Mouse (Mus musculus): ENCODE measurements around the gene Fnbp1. TPM values are rescaled to one million over a fixed set of nuclear protein-coding genes. Genes with fewer than 3 reads are reported as not detected.

The Fnbp1 gene
- polyA plus RNA-seq, 1 experiment from 2014 or later: 13.9 TPM

GRCm38 (mm10) chr2:31096119-31096518 lies 45.7 kb downstream of the Fnbp1 start:
- Histone ChIP-seq H3K9me3 (ENCODE audit: control insufficient read depth, low read length) (no peaks in the 10 kb centered on the region), H3K27ac (replicated peaks; ENCODE audit: low read depth, low read length) (no peak overlapping the region), H3K4me3 (ENCODE audit: low read depth, low read length) (no peak overlapping the region), H3K36me3 (ENCODE audit: control insufficient read depth, insufficient read depth, low read length) (no peaks in the 10 kb centered on the region; the same call in 1 of the 2 replicates), H3K27me3 (ENCODE audit: control insufficient read depth, insufficient read depth, low read length) (no peaks in the 10 kb centered on the region), H3K9ac (ENCODE audit: low read length) (no peak overlapping the region), H3K4me1 (ENCODE audit: control insufficient read depth, insufficient read depth, low read length) (no peaks in the 10 kb centered on the region), H3K4me2 (ENCODE audit: low read depth, severe bottlenecking) (no peak overlapping the region)
- ATAC-seq (ENCODE audit: insufficient number of reproducible peaks, low FRiP score, low TSS enrichment, low read depth): no peak
- no peak for DNase-seq (ENCODE audit: low spot score)
- 64% methylated on average over 15 of the region's 15 CpGs for WGBS

- DNase-seq (ENCODE audit: low spot score) (no peak), ATAC-seq (ENCODE audit: insufficient number of reproducible peaks, low FRiP score, low TSS enrichment, low read depth) (no peak)
- Histone ChIP-seq H3K9me3 (ENCODE audit: control insufficient read depth, low read length) (no peaks in the 10 kb centered on the region), H3K36me3 (ENCODE audit: control insufficient read depth, insufficient read depth, low read length) (no peaks in the 10 kb centered on the region; the same call in 1 of the 2 replicates), H3K27ac (replicated peaks; ENCODE audit: low read depth, low read length) (no peak overlapping the region), H3K9ac (ENCODE audit: low read length) (no peak overlapping the region), H3K4me2 (ENCODE audit: low read depth, severe bottlenecking) (no peak overlapping the region), H3K27me3 (ENCODE audit: control insufficient read depth, insufficient read depth, low read length) (no peaks in the 10 kb centered on the region), H3K4me1 (ENCODE audit: control insufficient read depth, insufficient read depth, low read length) (no peaks in the 10 kb centered on the region), H3K4me3 (ENCODE audit: low read depth, low read length) (no peak overlapping the region)
- WGBS: 57% methylated on average over 5 of the region's 5 CpGs
These were observed 47.2 kb downstream of the Fnbp1 start for GRCm38 (mm10) chr2:31094565-31094964.

- DNase-seq (ENCODE audit: low spot score): no peak
- Histone ChIP-seq H3K27me3 (ENCODE audit: control insufficient read depth, insufficient read depth, low read length) (no peaks in the 10 kb centered on the region), H3K27ac (replicated peaks; ENCODE audit: low read depth, low read length) (no peak overlapping the region), H3K36me3 (ENCODE audit: control insufficient read depth, insufficient read depth, low read length) (no peaks in the 10 kb centered on the region; the same call in 1 of the 2 replicates), H3K4me1 (ENCODE audit: control insufficient read depth, insufficient read depth, low read length) (peaks cover 6% of the 10 kb centered on the region), H3K4me2 (ENCODE audit: low read depth, severe bottlenecking) (no peak overlapping the region), H3K9me3 (ENCODE audit: control insufficient read depth, low read length) (no peaks in the 10 kb centered on the region), H3K4me3 (ENCODE audit: low read depth, low read length) (no peak overlapping the region), H3K9ac (ENCODE audit: low read length) (no peak overlapping the region)
- 94% methylated on average over 3 of the region's 3 CpGs for WGBS
- no peak for ATAC-seq (ENCODE audit: insufficient number of reproducible peaks, low FRiP score, low TSS enrichment, low read depth)
These were observed 48.9 kb downstream of the Fnbp1 start for GRCm38 (mm10) chr2:31092939-31093338.

GRCm38 (mm10) chr2:31091182-31091581 lies 50.6 kb downstream of the Fnbp1 start:
- no peaks in the 10 kb centered on the region for H3K9me3 ChIP-seq (ENCODE audit: control insufficient read depth, low read length)
- no peak overlapping the region for H3K27ac ChIP-seq (replicated peaks; ENCODE audit: low read depth, low read length)
- no peak overlapping the region for H3K9ac ChIP-seq (ENCODE audit: low read length)
- no peak for ATAC-seq (ENCODE audit: insufficient number of reproducible peaks, low FRiP score, low TSS enrichment, low read depth)
- H3K27me3 ChIP-seq (ENCODE audit: control insufficient read depth, insufficient read depth, low read length): no peaks in the 10 kb centered on the region
- 53% methylated on average over 3 of the region's 3 CpGs for WGBS
- DNase-seq (ENCODE audit: low spot score): no peak
- no peak overlapping the region for H3K4me3 ChIP-seq (ENCODE audit: low read depth, low read length)
- peaks cover 18% of the 10 kb centered on the region for H3K4me1 ChIP-seq (ENCODE audit: control insufficient read depth, insufficient read depth, low read length)
- H3K36me3 ChIP-seq (ENCODE audit: control insufficient read depth, insufficient read depth, low read length): no peaks in the 10 kb centered on the region; the same call in 1 of the 2 replicates
- no peak overlapping the region for H3K4me2 ChIP-seq (ENCODE audit: low read depth, severe bottlenecking)

GRCm38 (mm10) chr2:31089607-31090006 lies 52.2 kb downstream of the Fnbp1 start:
- DNase-seq (ENCODE audit: low spot score) (no peak), ATAC-seq (ENCODE audit: insufficient number of reproducible peaks, low FRiP score, low TSS enrichment, low read depth) (no peak)
- 77% methylated on average over 16 of the region's 16 CpGs for WGBS
- Histone ChIP-seq H3K4me1 (ENCODE audit: control insufficient read depth, insufficient read depth, low read length) (peaks cover 18% of the 10 kb centered on the region), H3K27ac (replicated peaks; ENCODE audit: low read depth, low read length) (no peak overlapping the region), H3K36me3 (ENCODE audit: control insufficient read depth, insufficient read depth, low read length) (no peaks in the 10 kb centered on the region), H3K4me2 (ENCODE audit: low read depth, severe bottlenecking) (no peak overlapping the region), H3K27me3 (ENCODE audit: control insufficient read depth, insufficient read depth, low read length) (no peaks in the 10 kb centered on the region), H3K4me3 (ENCODE audit: low read depth, low read length) (no peak overlapping the region), H3K9ac (ENCODE audit: low read length) (no peak overlapping the region), H3K9me3 (ENCODE audit: control insufficient read depth, low read length) (no peaks in the 10 kb centered on the region)

GRCm38 (mm10) chr2:31088871-31089270 lies 52.9 kb downstream of the Fnbp1 start:
- Histone ChIP-seq H3K27me3 (ENCODE audit: control insufficient read depth, insufficient read depth, low read length) (no peaks in the 10 kb centered on the region), H3K4me2 (ENCODE audit: low read depth, severe bottlenecking) (no peak overlapping the region), H3K4me3 (ENCODE audit: low read depth, low read length) (no peak overlapping the region), H3K4me1 (ENCODE audit: control insufficient read depth, insufficient read depth, low read length) (peaks cover 18% of the 10 kb centered on the region), H3K9me3 (ENCODE audit: control insufficient read depth, low read length) (no peaks in the 10 kb centered on the region), H3K9ac (ENCODE audit: low read length) (no peak overlapping the region), H3K36me3 (ENCODE audit: control insufficient read depth, insufficient read depth, low read length) (no peaks in the 10 kb centered on the region; the same call in 1 of the 2 replicates), H3K27ac (replicated peaks; ENCODE audit: low read depth, low read length) (no peak overlapping the region)
- DNase-seq (ENCODE audit: low spot score) (no peak), ATAC-seq (ENCODE audit: insufficient number of reproducible peaks, low FRiP score, low TSS enrichment, low read depth) (no peak)
- WGBS: 83% methylated on average over 8 of the region's 8 CpGs

GRCm38 (mm10) chr2:31087663-31088661 lies 53.8 kb downstream of the Fnbp1 start:
- 29% methylated on average over 11 of the region's 11 CpGs for WGBS
- Histone ChIP-seq H3K4me3 (ENCODE audit: low read depth, low read length) (no peak overlapping the region), H3K27ac (replicated peaks; ENCODE audit: low read depth, low read length) (0 out of 2 replicates have a peak overlapping the region, but pooled peaks have one; percentile 38), H3K9me3 (ENCODE audit: control insufficient read depth, low read length) (no peaks in the 10 kb centered on the region), H3K9ac (ENCODE audit: low read length) (no peak overlapping the region), H3K4me1 (ENCODE audit: control insufficient read depth, insufficient read depth, low read length) (peaks cover 18% of the 10 kb centered on the region), H3K27me3 (ENCODE audit: control insufficient read depth, insufficient read depth, low read length) (no peaks in the 10 kb centered on the region), H3K4me2 (ENCODE audit: low read depth, severe bottlenecking) (no peak overlapping the region; the same call in 1 of the 2 replicates), H3K36me3 (ENCODE audit: control insufficient read depth, insufficient read depth, low read length) (peaks cover 2% of the 10 kb centered on the region; the same call in 1 of the 2 replicates)
- DNase-seq (ENCODE audit: low spot score) (no peak), ATAC-seq (ENCODE audit: insufficient number of reproducible peaks, low FRiP score, low TSS enrichment, low read depth) (no peak)

GRCm38 (mm10) chr2:31087085-31087484 lies 54.7 kb downstream of the Fnbp1 start:
- Histone ChIP-seq H3K9ac (ENCODE audit: low read length) (no peak overlapping the region), H3K27me3 (ENCODE audit: control insufficient read depth, insufficient read depth, low read length) (no peaks in the 10 kb centered on the region), H3K36me3 (ENCODE audit: control insufficient read depth, insufficient read depth, low read length) (peaks cover 2% of the 10 kb centered on the region; the same call in 1 of the 2 replicates), H3K4me1 (ENCODE audit: control insufficient read depth, insufficient read depth, low read length) (peaks cover 18% of the 10 kb centered on the region), H3K9me3 (ENCODE audit: control insufficient read depth, low read length) (no peaks in the 10 kb centered on the region), H3K27ac (replicated peaks; ENCODE audit: low read depth, low read length) (no peak overlapping the region), H3K4me3 (ENCODE audit: low read depth, low read length) (no peak overlapping the region), H3K4me2 (ENCODE audit: low read depth, severe bottlenecking) (no peak overlapping the region)
- WGBS: 31% methylated on average over 5 of the region's 5 CpGs
- ATAC-seq (ENCODE audit: insufficient number of reproducible peaks, low FRiP score, low TSS enrichment, low read depth) (no peak), DNase-seq (ENCODE audit: low spot score) (no peak)
